Mouse (Mus musculus): ENCODE data around the gene Plet1.

Plet1 gene

DNA sequence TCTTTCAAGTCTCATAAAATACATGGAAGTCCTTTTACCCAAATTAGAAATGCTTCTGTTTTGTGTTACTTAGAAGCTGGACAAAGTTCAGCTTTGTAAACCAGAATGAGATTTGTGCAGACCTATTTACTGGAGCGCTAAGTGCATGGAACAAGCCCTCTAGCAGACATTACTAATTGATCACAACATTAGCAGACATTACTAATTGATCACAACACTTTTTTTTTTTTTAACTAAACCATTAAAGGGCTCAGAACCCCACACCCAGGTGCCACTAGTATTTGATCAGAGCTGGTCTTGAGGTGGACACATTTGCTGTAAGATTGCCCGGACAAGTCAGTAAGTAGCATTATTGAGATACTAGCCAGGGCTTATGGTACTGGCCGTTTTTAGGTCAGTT is 39.5 kb downstream of the Plet1 start:
- no peak for DNase-seq (ENCODE audit: low read depth, low spot score)

DNA sequence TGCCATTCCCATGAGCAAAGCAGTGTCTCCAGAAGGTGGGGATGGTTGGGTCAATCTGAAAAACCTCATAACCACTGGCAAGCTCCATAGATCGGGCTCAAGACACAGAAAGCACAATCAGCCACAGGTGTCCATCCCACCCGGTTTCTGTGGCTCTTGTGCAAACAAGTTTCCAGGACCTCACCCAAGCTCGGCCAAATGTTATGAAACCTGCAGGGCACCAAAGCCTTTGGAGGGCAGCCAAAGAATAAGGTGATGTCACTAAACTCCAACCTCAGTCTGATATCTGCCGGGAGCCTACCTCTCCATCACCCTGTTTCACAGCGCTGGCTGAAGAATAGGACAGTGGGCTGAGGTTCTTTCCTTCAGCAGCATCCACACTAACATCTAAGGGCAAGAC is 41.6 kb downstream of the Plet1 start:
- DNase-seq (ENCODE audit: low read depth, low spot score): no peak

DNA sequence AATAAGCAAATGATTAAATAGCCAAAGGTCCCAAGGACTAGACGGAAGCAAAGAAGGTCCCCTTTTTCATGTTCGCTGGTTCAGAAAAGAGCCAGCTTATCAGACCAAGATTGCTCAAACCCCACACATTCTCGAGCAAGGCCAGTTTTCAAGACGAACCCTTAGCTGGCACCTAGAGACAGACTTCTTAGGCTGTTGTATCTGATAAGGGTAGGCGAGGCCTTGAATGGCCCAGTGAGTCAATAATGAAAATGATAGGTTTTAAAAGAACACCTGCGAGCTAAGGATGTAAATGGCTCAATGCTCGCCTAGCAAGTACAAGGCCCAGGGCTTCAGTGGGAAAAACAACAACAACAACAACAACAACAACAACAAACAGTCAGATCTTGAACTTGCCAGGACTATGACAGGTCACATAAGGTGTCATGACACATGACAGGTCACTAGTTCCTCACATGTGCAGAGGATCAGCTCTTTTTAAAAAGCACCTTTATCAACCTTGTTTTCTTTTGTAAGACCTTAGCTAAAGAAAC is 42.3 kb downstream of the Plet1 start:
- DNase-seq (ENCODE audit: low read depth, low spot score): no peak

DNA sequence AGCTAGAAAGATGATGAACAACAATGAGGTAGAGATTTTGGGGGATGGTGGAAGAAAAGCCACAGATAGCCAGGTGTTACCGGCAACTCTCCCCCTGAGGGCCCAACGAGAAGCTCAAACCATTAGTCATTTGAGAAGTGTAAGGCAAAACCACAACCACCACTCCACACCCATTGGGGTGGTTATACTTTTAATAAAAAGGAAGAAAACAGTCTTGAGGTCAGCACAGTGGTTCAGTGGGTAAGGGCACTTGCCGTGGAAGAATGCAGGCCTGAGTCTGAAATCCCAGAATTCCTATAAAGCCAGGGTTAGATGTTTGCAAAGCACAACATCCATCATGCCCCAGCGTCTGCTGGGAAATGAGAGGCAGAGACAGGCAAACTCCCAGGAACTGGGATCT is 43.0 kb downstream of the Plet1 start:
- DNase-seq (ENCODE audit: low read depth, low spot score): peak; percentile 59

DNA sequence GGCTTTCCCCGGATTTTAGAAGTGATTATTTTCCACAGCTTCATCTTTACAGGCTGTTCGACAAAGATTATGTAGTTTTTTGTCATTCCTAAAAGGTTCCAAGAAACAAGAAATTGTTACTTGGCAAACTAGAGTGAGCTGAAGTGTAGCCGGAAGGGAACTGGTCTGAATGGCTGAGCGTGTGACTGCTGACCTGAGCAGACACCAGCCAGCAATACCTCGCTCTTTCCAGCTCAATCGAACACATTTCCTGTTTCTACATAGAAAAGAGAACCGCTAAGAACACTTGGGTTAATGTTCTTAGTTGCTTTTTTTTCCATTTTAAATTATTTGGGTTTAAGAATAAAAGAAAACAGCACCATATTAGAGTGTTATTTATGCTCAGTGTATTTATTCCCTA is 45.8 kb downstream of the Plet1 start:
- DNase-seq (ENCODE audit: low read depth, low spot score): no peak

DNA sequence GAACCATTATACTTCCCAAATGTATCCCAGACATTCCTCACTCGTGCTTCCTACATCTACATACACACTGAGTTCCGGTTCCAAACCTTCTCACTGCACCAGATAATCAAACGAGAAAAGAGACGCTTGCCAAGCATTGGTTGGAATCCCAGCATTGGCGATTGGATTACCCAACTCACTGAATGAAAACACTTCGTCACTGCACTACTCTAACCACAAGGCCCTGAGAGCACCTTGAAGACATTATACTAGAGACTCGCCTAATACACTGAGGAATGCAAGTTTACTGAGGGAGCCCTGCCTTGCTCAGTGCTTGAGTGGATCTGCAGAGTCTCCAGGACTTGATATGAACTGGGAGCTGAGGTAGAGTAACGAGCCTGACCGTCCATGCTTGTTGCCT is 48.1 kb downstream of the Plet1 start:
- DNase-seq (ENCODE audit: low read depth, low spot score): peak; percentile 56

DNA sequence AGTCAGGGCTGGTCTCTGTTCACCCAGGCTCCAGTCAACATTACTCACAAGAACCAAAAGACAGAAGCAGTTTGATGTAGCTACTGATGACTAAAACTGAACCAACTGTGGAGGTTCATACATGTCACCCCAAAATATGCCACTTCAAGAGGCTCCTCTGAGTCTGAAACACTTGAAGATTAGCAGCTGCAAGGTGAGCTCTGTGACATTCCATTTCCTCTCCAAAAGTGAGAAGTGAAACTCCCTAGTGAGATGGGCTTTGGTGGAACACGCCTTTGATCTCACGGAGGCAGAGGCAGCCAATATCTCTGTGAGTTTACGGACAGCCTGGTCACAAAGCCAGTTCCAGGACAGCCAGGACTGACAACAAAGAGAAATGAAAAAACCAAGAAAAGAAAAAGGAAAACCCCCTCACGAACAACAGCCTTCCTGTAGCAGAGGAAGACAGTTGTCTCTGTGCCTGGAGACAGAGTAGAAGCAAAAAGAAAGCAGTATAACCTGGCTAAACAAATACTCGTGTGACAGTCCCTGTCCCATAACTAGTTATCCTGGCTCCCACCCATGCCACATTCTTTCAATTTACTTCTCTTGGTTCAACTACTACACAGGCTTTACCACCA is 53.6 kb downstream of the Plet1 start:
- no peak for DNase-seq (ENCODE audit: low read depth, low spot score)

DNA sequence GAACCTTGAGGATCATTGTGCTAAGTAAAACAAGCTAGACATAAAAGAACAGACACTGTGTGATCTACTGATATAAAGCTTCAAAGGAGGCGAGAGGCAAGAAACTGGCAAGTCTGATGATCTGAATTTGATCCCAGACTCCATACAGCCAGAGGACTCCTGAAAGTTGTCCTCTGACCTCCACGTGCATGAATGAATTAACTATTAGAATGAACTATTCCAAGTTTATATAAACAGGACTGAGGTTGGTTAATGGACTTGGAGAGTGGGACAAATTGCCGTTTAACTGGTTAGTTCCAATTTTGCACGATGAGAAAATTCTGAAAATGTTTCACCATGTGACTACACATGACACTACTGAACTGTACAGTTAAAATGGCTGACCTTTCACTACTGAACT is 54.6 kb downstream of the Plet1 start:
- DNase-seq (ENCODE audit: low read depth, low spot score): no peak

DNA sequence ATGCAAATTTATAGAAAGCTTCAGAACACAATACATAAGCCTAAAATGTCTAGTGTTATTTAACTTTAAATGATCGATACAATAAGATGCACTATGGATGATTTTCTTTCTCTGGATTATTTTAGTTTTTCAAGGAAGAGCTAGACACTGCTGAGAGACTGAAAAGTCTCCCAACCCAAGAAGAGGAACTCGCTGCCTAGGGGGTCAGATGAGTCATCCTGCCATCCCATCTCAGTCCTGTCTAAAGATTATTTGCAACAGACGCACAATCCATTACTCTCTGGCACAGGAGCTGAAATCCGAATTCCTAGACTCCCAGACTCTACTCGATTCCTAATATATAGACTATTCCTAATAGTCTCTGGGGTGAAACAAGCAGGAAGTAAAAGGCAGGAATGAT is 57.9 kb downstream of the Plet1 start:
- DNase-seq (ENCODE audit: low read depth, low spot score): peak; percentile 47

DNA sequence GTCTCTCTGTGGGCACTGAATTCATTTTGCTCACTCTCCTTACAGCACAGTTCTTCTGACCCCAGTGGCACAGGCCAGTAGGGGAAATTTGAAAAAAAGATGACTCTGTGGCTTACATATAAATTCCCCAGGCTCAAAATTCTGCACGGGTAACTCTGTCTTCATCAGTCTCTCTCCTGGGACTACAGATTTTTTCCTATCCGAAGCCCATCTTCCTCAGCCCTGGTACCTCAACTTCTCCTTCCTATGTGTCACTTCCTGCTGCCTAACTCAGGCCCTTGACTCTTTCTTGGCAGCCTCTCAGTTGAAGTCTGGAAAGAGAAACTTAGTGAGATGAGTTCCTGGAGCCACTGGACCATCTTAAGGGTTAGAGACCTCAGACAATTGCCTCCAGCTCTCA is 59.2 kb downstream of the Plet1 start:
- no peak for DNase-seq (ENCODE audit: low read depth, low spot score)

DNA sequence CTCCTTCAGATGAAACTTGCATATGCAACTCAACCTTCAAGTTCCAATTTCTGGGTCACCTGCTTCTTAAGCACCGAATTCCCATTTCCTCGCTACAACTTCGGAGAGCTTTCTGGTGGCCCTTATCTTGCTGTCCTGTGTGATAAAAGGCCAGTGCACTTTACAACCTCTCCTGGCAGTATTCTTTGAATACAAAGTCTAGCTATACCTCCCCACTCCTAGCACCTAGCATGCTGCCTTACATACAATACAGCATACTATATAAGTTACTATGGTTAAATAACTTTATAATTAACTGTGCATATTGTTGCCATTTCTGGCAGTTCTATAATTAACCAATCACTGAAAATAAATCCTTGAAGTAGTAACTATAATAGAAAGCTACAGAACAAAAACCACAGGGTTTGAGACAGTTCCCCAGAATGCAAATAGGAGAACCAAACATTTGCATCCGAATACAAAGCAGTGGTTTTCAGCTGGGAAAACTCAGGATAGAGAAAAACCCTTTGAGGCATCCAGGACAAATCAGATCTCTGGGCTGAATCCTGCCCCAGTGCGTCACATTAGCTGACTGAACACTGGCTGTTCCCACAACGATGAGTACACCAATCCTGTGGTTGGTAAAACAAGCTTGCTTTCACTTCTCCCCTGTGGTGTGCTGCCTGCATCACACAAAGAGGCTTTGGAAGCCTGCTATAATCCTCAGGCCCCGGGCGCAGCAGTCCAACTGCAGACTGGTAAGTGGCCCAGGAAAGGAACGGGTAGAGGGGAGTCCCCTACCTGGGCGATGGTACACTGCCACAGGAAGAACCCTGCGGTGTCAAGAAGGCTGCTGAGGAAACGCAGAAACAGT is 60.1 kb downstream of the Plet1 start, which contains the start of gene Il18:
Gene Il18 (plus strand): TSS at position 587 of the 853 bp plus-strand sequence.
- DNase-seq (ENCODE audit: low read depth, low spot score): peak; percentile 72

DNA sequence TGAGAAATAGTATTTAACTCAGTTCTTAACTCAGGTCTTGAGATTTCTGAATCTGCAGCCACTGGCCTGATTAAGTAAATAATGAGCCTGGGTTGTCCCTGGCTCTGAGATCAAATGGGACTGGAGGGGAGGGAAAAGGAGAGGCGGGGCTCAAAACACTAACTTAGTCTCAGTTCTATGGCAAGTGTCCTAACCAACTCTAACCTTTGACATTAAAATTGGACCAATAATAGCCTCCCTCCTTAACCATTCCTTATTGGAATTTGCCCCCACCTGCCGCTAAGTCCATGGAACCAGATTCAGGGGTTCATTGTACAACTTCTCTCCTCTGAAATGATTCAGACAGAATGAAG is 60.7 kb downstream of the Plet1 start, which contains the start of gene Bco2:
Gene Bco2 (minus strand): TSS at position 88 of the 353 bp plus-strand sequence.
- DNase-seq (ENCODE audit: low read depth, low spot score): no peak

Measured in 3T3-L1 (cell line).